Mouse (Mus musculus) myocyte (in vitro differentiated cells): ENCODE measurements around the gene Tmc6. TPM values are rescaled to one million over a fixed set of nuclear protein-coding genes. Genes with fewer than 3 reads are reported as not detected.

Source experiments
- H3K27me3 ChIP-seq: one replicate; pipeline ENCODE4 v1.6.1; 2011; ENCODE audit not compliant: control insufficient read depth, insufficient read depth, insufficient read length
- H3K36me3 ChIP-seq: one replicate; pipeline ENCODE4 v1.6.1; 2011; ENCODE audit not compliant: control insufficient read depth, insufficient read depth
- H3K4me2 ChIP-seq: one replicate; pipeline ENCODE4 v1.6.1; 2011; ENCODE audit warnings: low read depth, control low read depth
- H3K4me3 ChIP-seq: one replicate; pipeline ENCODE4 v1.5.1; 2011; ENCODE audit warnings: mild to moderate bottlenecking, control low read depth, moderate library complexity
- H3K79me2 ChIP-seq: one replicate; pipeline ENCODE4 v1.6.1; 2011; ENCODE audit not compliant: control insufficient read depth, insufficient read depth
- H3ac ChIP-seq: one replicate; pipeline ENCODE4 v1.6.1; 2011; ENCODE audit not compliant: control insufficient read depth, insufficient read length
- CEBPB ChIP-seq: IDR thresholded peaks from 2 replicates; pipeline ENCODE4 v1.6.1; 2011; ENCODE audit warnings: mild to moderate bottlenecking, moderate library complexity; ENCODE audit not compliant: poor library complexity, insufficient read depth, severe bottlenecking
- E2F4 ChIP-seq: IDR thresholded peaks from one replicate; pipeline ENCODE4 v1.6.1; 2011; ENCODE audit warnings: mild to moderate bottlenecking, control low read depth, moderate library complexity; ENCODE audit not compliant: insufficient read depth
- MAX ChIP-seq: IDR thresholded peaks from one replicate; pipeline ENCODE4 v1.6.1; 2011; ENCODE audit warnings: low read depth, mild to moderate bottlenecking, control low read depth
- MYOD1 ChIP-seq, 3 experiments: IDR thresholded peaks; one replicate each; pipeline ENCODE4 v1.6.1; 2011; ENCODE audit warnings: control low read depth in 2 of 3, low read depth in 2 of 3, mild to moderate bottlenecking in 2 of 3, moderate library complexity in 1 of 3; ENCODE audit not compliant: insufficient read length in 2 of 3, control insufficient read depth in 1 of 3
- MYOG ChIP-seq, 3 experiments: IDR thresholded peaks; one replicate each; pipeline ENCODE4 v1.6.1; 2011; ENCODE audit warnings: control low read depth in 2 of 3, low read depth in 2 of 3, mild to moderate bottlenecking in 2 of 3; ENCODE audit not compliant: insufficient read length in 2 of 3, control insufficient read depth in 1 of 3, insufficient read depth in 1 of 3
- POLR2A ChIP-seq: IDR thresholded peaks from one replicate; pipeline ENCODE4 v1.6.1; 2011; ENCODE audit warnings: low read depth, mild to moderate bottlenecking, control low read depth, moderate library complexity; ENCODE audit not compliant: insufficient read length
- POLR2AphosphoS2 ChIP-seq: IDR thresholded peaks from one replicate; pipeline ENCODE4 v1.6.1; 2011; ENCODE audit warnings: low read depth, control low read depth; ENCODE audit not compliant: insufficient read length
- REST ChIP-seq: IDR thresholded peaks from one replicate; pipeline ENCODE4 v1.6.1; 2011; ENCODE audit warnings: mild to moderate bottlenecking, control low read depth, moderate library complexity; ENCODE audit not compliant: insufficient read depth, insufficient read length
- SRF ChIP-seq: IDR thresholded peaks from one replicate; pipeline ENCODE4 v1.6.1; 2011; ENCODE audit warnings: low read depth; ENCODE audit not compliant: control insufficient read depth, insufficient read length
- TCF12 ChIP-seq: IDR thresholded peaks from one replicate; pipeline ENCODE4 v1.6.1; 2011; ENCODE audit warnings: mild to moderate bottlenecking, control low read depth; ENCODE audit not compliant: poor library complexity, insufficient read depth, severe bottlenecking
- TCF3 ChIP-seq: IDR thresholded peaks from one replicate; pipeline ENCODE4 v1.6.1; 2011; ENCODE audit warnings: low read depth, control low read depth; ENCODE audit not compliant: insufficient read length
- USF1 ChIP-seq: IDR thresholded peaks from one replicate; pipeline ENCODE4 v1.6.1; 2011; ENCODE audit warnings: low read depth, mild to moderate bottlenecking, control low read depth, moderate library complexity
- polyA plus RNA-seq: library from polyadenylated mRNA; unstranded; fragments of >200 nt; fragmentation: generic; extraction: Trizol; gene quantifications from one replicate; pipeline ENCODE4 v1.2.1, GENCODE M21; 2012; ENCODE audit warnings: missing spikeins

Tmc6 gene
- polyA plus RNA-seq, 1 experiment = 51.9 TPM

DNA sequence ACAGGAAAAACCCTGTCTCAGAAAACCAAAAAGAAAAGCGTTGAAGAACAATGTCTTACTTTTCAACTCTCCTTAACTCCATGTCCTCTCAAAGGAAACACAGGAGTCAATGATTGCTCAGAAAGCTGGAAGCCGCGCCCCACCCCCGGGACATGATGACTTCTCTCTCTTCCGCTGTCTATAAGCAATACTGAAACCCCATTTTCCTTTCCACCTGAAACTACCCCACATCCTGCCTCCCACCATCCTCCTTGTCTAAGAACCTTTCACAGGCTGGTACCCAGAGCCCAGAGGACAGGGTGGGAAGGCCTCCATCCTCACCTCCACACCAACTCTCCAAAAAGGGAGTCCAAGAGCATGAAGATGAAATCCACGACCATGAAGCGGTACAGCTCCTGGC is 9.6 kb downstream of the Tmc6 start:
- H3K36me3 ChIP-seq = peaks cover 22% of the 10 kb centered on the region
- H3K4me2 ChIP-seq = no peak overlapping the region
- no peak overlapping the region for H3ac ChIP-seq
- H3K4me3 ChIP-seq = no peak overlapping the region
- H3K79me2 ChIP-seq = no peaks in the 10 kb centered on the region
- TF ChIP-seq MYOG (IDR thresholded peaks at IDR 0.05; ENCODE audit: control insufficient read depth in 1 of 3, insufficient read depth in 1 of 3, insufficient read length in 2 of 3, low read depth in 2 of 3) = no peak
- no peaks in the 10 kb centered on the region for H3K27me3 ChIP-seq

- Histone ChIP-seq H3K4me2 (no peak overlapping the region), H3K36me3 (peaks cover 26% of the 10 kb centered on the region), H3K4me3 (no peak overlapping the region), H3ac (no peak overlapping the region), H3K27me3 (no peaks in the 10 kb centered on the region), H3K79me2 (no peaks in the 10 kb centered on the region)
- TF ChIP-seq MYOG (IDR thresholded peaks at IDR 0.05; ENCODE audit: control insufficient read depth in 1 of 3, insufficient read depth in 1 of 3, insufficient read length in 2 of 3, low read depth in 2 of 3) = no peak
- no peak for TF ChIP-seq MYOD1 (IDR thresholded peaks at IDR 0.05; ENCODE audit: control insufficient read depth in 1 of 3, insufficient read length in 2 of 3, low read depth in 2 of 3)
- TF ChIP-seq POLR2A = no peak
- TF ChIP-seq REST = no peak
Observed at GRCm38 (mm10) chr11:117770407-117770806, 11.6 kb downstream of the Tmc6 start.

GRCm38 (mm10) chr11:117769683-117770047 is 12.3 kb downstream of the Tmc6 start:
- H3K79me2 ChIP-seq = no peaks in the 10 kb centered on the region
- H3K4me3 ChIP-seq = no peak overlapping the region
- TF ChIP-seq MAX (no peak), E2F4 (no peak), USF1 (no peak), POLR2A (no peak), REST (no peak), TCF3 (no peak), SRF (no peak)
- H3K27me3 ChIP-seq = no peaks in the 10 kb centered on the region
- H3ac ChIP-seq = no peak overlapping the region
- no peak overlapping the region for H3K4me2 ChIP-seq
- H3K36me3 ChIP-seq = peaks cover 18% of the 10 kb centered on the region

DNA sequence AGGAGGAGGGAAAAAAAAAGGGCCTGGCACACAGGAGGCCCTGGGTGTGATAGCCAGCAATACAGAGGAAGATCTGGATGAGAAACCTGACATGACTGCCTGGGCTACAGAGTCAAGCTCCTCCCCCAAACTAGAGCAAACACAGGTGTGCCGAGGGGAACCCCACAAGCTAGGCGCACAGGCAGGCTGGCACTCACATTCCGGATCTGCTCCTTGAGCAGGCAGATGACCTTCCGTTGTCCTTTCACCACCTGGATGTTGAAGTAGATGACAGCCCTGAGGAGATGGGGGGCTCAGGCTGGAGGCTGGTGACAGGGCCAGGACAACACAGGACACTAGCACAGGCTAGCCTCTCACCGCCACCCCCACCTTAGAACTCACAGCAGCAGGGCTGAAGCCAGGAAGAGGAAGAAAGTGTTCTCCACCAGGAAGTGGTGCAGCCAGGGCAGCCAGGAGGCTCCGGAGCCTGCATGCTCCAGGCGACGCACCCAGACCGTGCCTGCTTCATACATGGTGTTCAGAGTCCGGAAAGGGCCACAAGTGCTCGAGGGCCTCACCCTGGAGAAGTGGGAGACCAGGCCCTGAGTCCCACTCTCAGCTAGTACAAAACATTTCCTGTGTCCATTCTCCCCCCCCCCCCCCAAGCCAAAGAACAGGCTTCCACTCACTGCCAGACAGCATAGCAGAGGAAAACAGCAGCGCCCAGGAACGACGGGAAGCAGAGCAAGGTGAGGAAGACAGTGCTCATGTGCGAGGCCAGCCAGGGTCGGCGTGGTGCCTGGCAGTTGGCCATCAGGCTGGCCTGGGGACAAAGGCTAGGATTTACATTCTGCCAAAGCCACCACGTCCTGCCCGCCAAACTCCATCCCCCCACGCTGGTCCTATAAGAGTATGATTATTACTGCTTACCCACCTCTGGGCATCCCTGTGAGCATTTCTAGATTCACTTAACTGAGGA is 13.0 kb downstream of the Tmc6 start:
- Histone ChIP-seq H3K4me3 (no peak overlapping the region), H3K4me2 (no peak overlapping the region), H3K27me3 (no peaks in the 10 kb centered on the region), H3K36me3 (peaks cover 19% of the 10 kb centered on the region), H3ac (no peak overlapping the region), H3K79me2 (no peaks in the 10 kb centered on the region)
- TF ChIP-seq POLR2AphosphoS2 (peak; percentile 12), MAX (no peak)

DNA sequence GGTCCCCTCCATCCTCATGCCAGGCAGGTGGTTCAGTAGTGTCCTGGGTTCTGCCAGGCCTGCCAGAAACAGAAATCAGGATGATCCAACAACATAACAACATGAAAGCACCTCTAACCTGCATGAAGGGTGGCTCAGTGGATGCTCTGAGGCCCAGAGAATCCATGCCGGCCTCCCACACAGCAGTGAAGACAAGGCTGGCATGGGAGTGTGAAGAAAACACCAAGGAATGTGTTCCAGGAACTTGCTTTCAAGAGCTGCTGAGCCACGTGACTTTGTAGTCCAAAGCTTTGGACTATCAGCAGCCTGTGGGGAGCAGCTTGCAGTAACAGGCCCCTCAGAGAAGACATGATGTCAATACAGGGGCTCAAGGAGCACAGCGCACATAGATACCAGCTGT is 15.7 kb downstream of the Tmc6 start:
- Histone ChIP-seq H3ac (no peak overlapping the region), H3K27me3 (no peaks in the 10 kb centered on the region), H3K4me3 (no peak overlapping the region), H3K79me2 (no peaks in the 10 kb centered on the region), H3K4me2 (no peak overlapping the region), H3K36me3 (peaks cover 16% of the 10 kb centered on the region)
- TF ChIP-seq USF1 (no peak), MAX (no peak), POLR2AphosphoS2 (no peak), TCF3 (no peak), MYOD1 (IDR thresholded peaks at IDR 0.05; ENCODE audit: control insufficient read depth in 1 of 3, insufficient read length in 2 of 3, low read depth in 2 of 3) (no peak), E2F4 (no peak), POLR2A (no peak), MYOG (IDR thresholded peaks at IDR 0.05; ENCODE audit: control insufficient read depth in 1 of 3, insufficient read depth in 1 of 3, insufficient read length in 2 of 3, low read depth in 2 of 3) (no peak), TCF12 (no peak), REST (no peak), SRF (no peak), CEBPB (no peak)
